Mouse (Mus musculus): ENCODE data around the gene Clstn2.

Gene Clstn2

GRCm38 (mm10) chr9:97476961-97477360 is 556.0 kb downstream of the Clstn2 start:
- DNase-seq (ENCODE audit: low read depth, low spot score), result no peak

- DNase-seq (ENCODE audit: low read depth, low spot score), result no peak
These were observed 556.5 kb downstream of the Clstn2 start for GRCm38 (mm10) chr9:97476456-97476855.

- no peak for DNase-seq (ENCODE audit: low read depth, low spot score)
These were observed 558.1 kb downstream of the Clstn2 start for GRCm38 (mm10) chr9:97474896-97475295.

- no peak for DNase-seq (ENCODE audit: low read depth, low spot score)
These were observed 561.9 kb downstream of the Clstn2 start for GRCm38 (mm10) chr9:97471014-97471591.

GRCm38 (mm10) chr9:97460452-97460851 is 572.5 kb downstream of the Clstn2 start:
- no peak for DNase-seq (ENCODE audit: low read depth, low spot score)

- no peak for DNase-seq (ENCODE audit: low read depth, low spot score)
These were observed 573.2 kb downstream of the Clstn2 start for GRCm38 (mm10) chr9:97459745-97460144.

- DNase-seq (ENCODE audit: low read depth, low spot score), result no peak
These were observed 583.5 kb downstream of the Clstn2 start for GRCm38 (mm10) chr9:97449316-97450050.

- no peak for DNase-seq (ENCODE audit: low read depth, low spot score)
These were observed 592.9 kb downstream of the Clstn2 start for GRCm38 (mm10) chr9:97439872-97440636.

GRCm38 (mm10) chr9:97434666-97435065 is 598.3 kb downstream of the Clstn2 start:
- no peak for DNase-seq (ENCODE audit: low read depth, low spot score)

GRCm38 (mm10) chr9:97429885-97430449 is 603.0 kb downstream of the Clstn2 start:
- no peak for DNase-seq (ENCODE audit: low read depth, low spot score)

- DNase-seq (ENCODE audit: low read depth, low spot score), result no peak
These were observed 604.9 kb downstream of the Clstn2 start for GRCm38 (mm10) chr9:97428127-97428526.

- DNase-seq (ENCODE audit: low read depth, low spot score), result no peak
These were observed 612.1 kb downstream of the Clstn2 start for GRCm38 (mm10) chr9:97420896-97421295.

- no peak for DNase-seq (ENCODE audit: low read depth, low spot score)
These were observed 617.9 kb downstream of the Clstn2 start for GRCm38 (mm10) chr9:97414876-97415668.

- no peak for DNase-seq (ENCODE audit: low read depth, low spot score)
These were observed 624.8 kb downstream of the Clstn2 start for GRCm38 (mm10) chr9:97408142-97408541.

Measured in forelimb bud, embryonic 11.5 days (tissue).